Mouse (Mus musculus): Measurements from ENCODE around the gene Speg. TPM values are rescaled to one million over a fixed set of nuclear protein-coding genes. Genes with fewer than 3 reads are reported as not detected.

Gene Speg
- total and polyA plus RNA-seq, 2 experiments from 2014 or later: 22.0 to 62.9 TPM

DNA sequence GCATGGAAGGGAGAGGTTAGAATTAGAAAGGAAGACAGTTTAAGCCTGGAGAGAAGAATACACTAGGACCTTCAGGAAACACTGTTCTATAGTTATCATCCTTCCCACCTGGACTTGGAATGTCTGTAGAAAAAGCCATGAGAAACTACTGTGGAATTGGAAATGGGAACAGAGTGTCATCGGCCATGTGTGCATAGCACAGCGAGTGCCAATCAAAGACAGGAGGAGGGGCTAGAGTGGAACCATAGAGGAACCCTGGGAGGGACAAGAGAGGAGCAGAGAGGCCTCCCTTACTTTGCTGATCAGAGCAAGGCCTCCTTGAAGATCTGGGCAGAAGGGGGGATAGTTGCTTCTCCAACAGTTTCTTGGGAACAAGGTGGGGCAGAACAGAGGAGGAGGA is 4.1 kb downstream of the Speg start:
- H3K27me3 ChIP-seq (ENCODE audit: insufficient read depth, low read length): no peaks in the 10 kb centered on the region
- no peak overlapping the region for H3K4me3 ChIP-seq (ENCODE audit: low read depth, low read length)
- H3K4me1 ChIP-seq (ENCODE audit: insufficient read depth, low read length): peaks cover 14% of the 10 kb centered on the region; the same call in 1 of the 2 replicates
- H3K27ac ChIP-seq (ENCODE audit: low read depth, low read length): no peak overlapping the region
- H3K4me2 ChIP-seq (ENCODE audit: low read depth, low read length, poor library complexity, severe bottlenecking): no peak overlapping the region
- H3K36me3 ChIP-seq (ENCODE audit: insufficient read depth, low read length): no peaks in the 10 kb centered on the region
- TF ChIP-seq CTCF (IDR thresholded peaks at IDR 0.05): no peak
- DNase-seq (ENCODE audit: low spot score) (no peak), ATAC-seq (ENCODE audit: low FRiP score) (no peak)
- H3K9ac ChIP-seq (replicated peaks; ENCODE audit: low read length, poor library complexity, severe bottlenecking): no peak overlapping the region
- no peaks in the 10 kb centered on the region for H3K9me3 ChIP-seq (ENCODE audit: low read length)
- 71% methylated on average over 2 of the region's 2 CpGs for WGBS

DNA sequence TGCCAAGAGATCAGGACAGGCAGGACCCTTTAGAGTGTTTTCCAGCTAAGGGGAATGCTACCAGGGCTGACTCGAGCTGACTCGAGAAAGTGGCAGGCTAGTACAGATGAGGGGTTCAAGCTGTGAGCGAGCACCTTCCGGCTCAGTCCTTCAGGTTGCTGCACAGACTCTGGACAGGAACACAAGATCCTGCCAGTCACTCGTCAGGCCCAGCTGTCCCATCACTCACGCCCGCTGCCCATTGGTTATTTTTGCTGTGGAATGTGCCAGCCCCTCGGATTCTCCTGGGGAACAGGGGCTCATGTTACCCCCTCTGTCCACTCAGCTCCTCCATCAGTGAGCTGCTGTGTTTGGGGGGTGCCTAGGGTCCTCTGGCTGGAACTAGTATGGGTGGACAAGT is 4.8 kb downstream of the Speg start:
- Histone ChIP-seq H3K36me3 (ENCODE audit: insufficient read depth, low read length) (no peaks in the 10 kb centered on the region), H3K27ac (ENCODE audit: low read depth, low read length) (no peak overlapping the region), H3K4me3 (ENCODE audit: low read depth, low read length) (no peak overlapping the region), H3K27me3 (ENCODE audit: insufficient read depth, low read length) (no peaks in the 10 kb centered on the region), H3K4me1 (ENCODE audit: insufficient read depth, low read length) (peaks cover 16% of the 10 kb centered on the region; the same call in 1 of the 2 replicates), H3K9me3 (ENCODE audit: low read length) (no peaks in the 10 kb centered on the region), H3K9ac (replicated peaks; ENCODE audit: low read length, poor library complexity, severe bottlenecking) (no peak overlapping the region), H3K4me2 (ENCODE audit: low read depth, low read length, poor library complexity, severe bottlenecking) (no peak overlapping the region)
- no peak for DNase-seq (ENCODE audit: low spot score)
- TF ChIP-seq CTCF (IDR thresholded peaks at IDR 0.05): no peak
- WGBS: 80% methylated on average over 8 of the region's 8 CpGs
- no peak for ATAC-seq (ENCODE audit: low FRiP score)

DNA sequence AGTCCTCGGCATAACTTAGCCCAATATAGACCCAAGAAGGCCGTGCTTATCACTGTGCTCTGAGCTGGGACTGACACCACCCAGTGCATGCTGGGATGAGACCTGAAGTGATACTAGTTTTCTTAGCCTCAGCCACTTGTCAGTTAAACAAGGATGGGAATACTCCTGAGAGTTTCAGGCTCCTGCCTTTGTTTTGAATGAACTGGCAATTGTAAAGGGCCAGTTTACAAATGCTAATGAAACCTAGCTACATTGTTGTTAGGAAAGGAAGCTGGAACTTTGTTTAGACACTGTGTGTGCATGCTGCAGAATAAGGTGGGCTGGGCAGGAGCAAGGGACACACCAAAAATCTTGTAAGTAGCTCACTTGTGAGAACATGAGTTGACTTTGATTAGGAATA is 5.9 kb downstream of the Speg start:
- 59% methylated on average over 2 of the region's 2 CpGs for WGBS
- peak overlapping the region; percentile 96 for H3K4me2 ChIP-seq (ENCODE audit: low read depth, low read length, poor library complexity, severe bottlenecking)
- DNase-seq (ENCODE audit: low spot score): no peak

DNA sequence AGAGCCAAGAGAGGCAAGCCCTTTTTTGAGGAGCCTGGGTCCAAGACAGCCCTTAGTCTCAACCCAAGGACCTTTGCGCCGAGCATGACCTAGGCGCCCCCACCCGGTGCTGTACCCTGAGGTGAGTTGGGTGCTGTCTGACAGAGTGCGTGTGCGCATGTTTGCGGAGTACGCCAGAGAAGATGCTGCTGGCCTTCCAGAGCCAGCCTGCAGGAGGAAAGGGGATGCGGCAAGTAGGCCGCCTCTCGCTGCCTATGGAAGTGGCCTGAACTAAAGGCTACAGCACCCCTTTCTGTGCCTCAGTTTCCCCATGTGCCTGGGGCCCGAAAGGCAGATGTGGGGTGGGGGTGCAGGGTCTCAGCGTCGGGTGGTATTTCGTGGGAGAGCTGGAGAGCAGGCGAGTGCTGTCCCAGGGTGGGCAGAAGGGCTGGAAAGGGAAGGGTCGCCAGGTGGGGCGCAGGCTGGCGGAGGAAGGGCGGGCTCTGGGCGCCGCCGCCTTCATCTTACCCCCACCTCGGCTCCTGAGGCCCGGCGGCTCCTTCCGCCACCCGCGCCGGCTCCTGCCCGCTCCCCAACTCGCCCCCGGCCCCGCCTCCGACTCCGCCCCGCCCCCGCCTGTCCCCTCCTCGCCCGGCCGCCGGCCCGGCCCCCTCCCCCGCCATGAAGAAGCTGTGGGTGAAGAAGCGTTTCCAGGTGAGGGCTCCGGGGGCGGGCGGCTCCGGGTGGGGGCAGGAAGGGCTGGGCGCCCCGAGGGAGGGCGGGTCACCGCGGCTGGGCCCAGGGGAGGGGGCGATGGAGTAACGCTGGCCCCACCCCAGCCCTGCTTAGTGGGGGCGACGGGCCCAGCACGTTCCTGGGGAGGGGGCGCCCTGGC is 6.6 kb downstream of the Speg start:
- Histone ChIP-seq H3K36me3 (ENCODE audit: insufficient read depth, low read length) (no peaks in the 10 kb centered on the region), H3K4me1 (ENCODE audit: insufficient read depth, low read length) (peaks cover 24% of the 10 kb centered on the region; the same call in 1 of the 2 replicates), H3K9ac (replicated peaks; ENCODE audit: low read length, poor library complexity, severe bottlenecking) (peak overlapping the region; percentile 91), H3K27me3 (ENCODE audit: insufficient read depth, low read length) (no peaks in the 10 kb centered on the region), H3K4me3 (ENCODE audit: low read depth, low read length) (peak overlapping the region; percentile 79), H3K4me2 (ENCODE audit: low read depth, low read length, poor library complexity, severe bottlenecking) (peak overlapping the region; percentile 96), H3K27ac (ENCODE audit: low read depth, low read length) (peak overlapping the region; percentile 83), H3K9me3 (ENCODE audit: low read length) (no peaks in the 10 kb centered on the region)
- ATAC-seq (ENCODE audit: low FRiP score) (peak; percentile 64; the same call in 1 of the 2 replicates), DNase-seq (ENCODE audit: low spot score) (peak; percentile 35)
- TF ChIP-seq CTCF (IDR thresholded peaks at IDR 0.05): peak; percentile 45
- 2% methylated on average over 39 of the region's 60 CpGs for WGBS

More for the DNA sequence above, 5.9 kb downstream of the Speg start:
- no peaks in the 10 kb centered on the region for H3K27me3 ChIP-seq (ENCODE audit: insufficient read depth, low read length)
- TF ChIP-seq CTCF (IDR thresholded peaks at IDR 0.05): no peak
- H3K27ac ChIP-seq (ENCODE audit: low read depth, low read length): no peak overlapping the region
- no peaks in the 10 kb centered on the region for H3K9me3 ChIP-seq (ENCODE audit: low read length)
- no peak overlapping the region for H3K4me3 ChIP-seq (ENCODE audit: low read depth, low read length)
- ATAC-seq (ENCODE audit: low FRiP score): no peak
- no peaks in the 10 kb centered on the region for H3K36me3 ChIP-seq (ENCODE audit: insufficient read depth, low read length)
- H3K9ac ChIP-seq (replicated peaks; ENCODE audit: low read length, poor library complexity, severe bottlenecking): no peak overlapping the region
- peaks cover 22% of the 10 kb centered on the region; the same call in 1 of the 2 replicates for H3K4me1 ChIP-seq (ENCODE audit: insufficient read depth, low read length)

DNA sequence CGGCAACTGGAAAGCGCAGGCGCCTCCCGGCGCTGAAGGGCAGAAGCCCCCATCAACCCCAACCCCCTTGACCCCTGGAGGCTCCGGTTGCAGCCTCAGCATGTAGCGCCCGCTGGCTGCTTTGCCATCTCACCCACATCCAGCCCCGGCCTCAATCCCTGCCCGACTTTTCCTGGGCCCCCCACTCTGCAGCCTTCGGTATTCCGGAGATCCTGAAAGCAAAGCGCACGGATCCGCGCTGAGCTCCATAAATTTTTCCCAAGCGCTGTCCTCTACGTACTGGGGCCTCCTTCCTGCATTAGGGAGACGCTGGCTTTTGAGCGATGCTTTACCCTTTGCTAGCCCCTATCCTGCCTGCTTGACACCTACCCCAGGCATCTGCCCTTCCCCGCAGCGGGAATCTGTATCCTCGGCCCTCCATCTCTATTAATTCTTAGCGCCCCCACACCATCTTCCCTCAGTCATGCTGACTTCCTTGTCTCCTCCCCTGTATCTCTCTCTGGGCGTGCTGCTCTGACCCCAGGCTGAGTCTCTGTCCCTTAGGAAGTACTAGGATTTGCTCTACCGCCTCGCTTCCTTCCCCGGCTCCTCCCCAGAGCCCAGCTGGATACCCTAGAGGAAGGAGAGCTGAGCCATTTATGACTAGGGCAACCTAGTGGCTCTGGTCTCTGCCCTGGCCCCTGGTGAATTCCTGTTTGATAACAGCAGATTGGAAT is 7.4 kb downstream of the Speg start:
- Histone ChIP-seq H3K4me3 (ENCODE audit: low read depth, low read length) (peak overlapping the region; percentile 79), H3K27me3 (ENCODE audit: insufficient read depth, low read length) (peaks cover 8% of the 10 kb centered on the region; the same call in 1 of the 2 replicates), H3K27ac (ENCODE audit: low read depth, low read length) (peak overlapping the region; percentile 83), H3K36me3 (ENCODE audit: insufficient read depth, low read length) (peaks cover 3% of the 10 kb centered on the region; the same call in 1 of the 2 replicates), H3K9me3 (ENCODE audit: low read length) (no peaks in the 10 kb centered on the region), H3K9ac (replicated peaks; ENCODE audit: low read length, poor library complexity, severe bottlenecking) (peak overlapping the region; percentile 91), H3K4me1 (ENCODE audit: insufficient read depth, low read length) (peaks cover 30% of the 10 kb centered on the region), H3K4me2 (ENCODE audit: low read depth, low read length, poor library complexity, severe bottlenecking) (peak overlapping the region; percentile 96)
- no peak for DNase-seq (ENCODE audit: low spot score)
- no peak for TF ChIP-seq CTCF (IDR thresholded peaks at IDR 0.05)
- 2% methylated on average over 23 of the region's 28 CpGs for whole genome bisulfite sequencing
- ATAC-seq (ENCODE audit: low FRiP score): 0 out of 2 replicates have a peak, but pooled peaks have one; percentile 11

Measured in midbrain, postnatal 0 days (tissue).